Mouse (Mus musculus) lung, adult 18-20 months (tissue): ENCODE results near the gene Prss57.

Experiments
- DNase-seq, 2 experiments: peaks; one replicate each; pipeline ENCODE4 v3.0.0; 2022; ENCODE audit warnings: mixed read lengths in 2 of 2

Prss57 gene

GRCm38 (mm10) chr10:79748496-79748895, 42.3 kb downstream of the Prss57 start:
- DNase-seq: no peak

GRCm38 (mm10) chr10:79746774-79747151, 44.0 kb downstream of the Prss57 start:
- no peak for DNase-seq

GRCm38 (mm10) chr10:79745898-79746773, 44.6 kb downstream of the Prss57 start, which contains the start of gene Polrmt:
Gene Polrmt, minus strand, starts transcription at chr10:79746581.
- DNase-seq: peak; percentile 97 to 98

GRCm38 (mm10) chr10:79745411-79745810, 45.4 kb downstream of the Prss57 start:
- no peak for DNase-seq

GRCm38 (mm10) chr10:79743650-79744365, 47.0 kb downstream of the Prss57 start:
- no peak for DNase-seq

GRCm38 (mm10) chr10:79743161-79743560, 47.6 kb downstream of the Prss57 start:
- no peak for DNase-seq

GRCm38 (mm10) chr10:79740863-79741262, 49.9 kb downstream of the Prss57 start:
- DNase-seq: no peak

GRCm38 (mm10) chr10:79739234-79739633, 51.5 kb downstream of the Prss57 start:
- no peak for DNase-seq

- DNase-seq: peak in 1 of 2 experiments; percentile 23
These were observed 52.5 kb downstream of the Prss57 start for GRCm38 (mm10) chr10:79738259-79738658.

GRCm38 (mm10) chr10:79736706-79737105, 54.1 kb downstream of the Prss57 start:
- no peak for DNase-seq

- DNase-seq: no peak
These were observed 55.4 kb downstream of the Prss57 start for GRCm38 (mm10) chr10:79735361-79735760.

- no peak for DNase-seq
These were observed 56.9 kb downstream of the Prss57 start for GRCm38 (mm10) chr10:79733847-79734246.

- DNase-seq: no peak
These were observed 58.3 kb downstream of the Prss57 start for GRCm38 (mm10) chr10:79732500-79732899.
